Mouse (Mus musculus): Measurements from ENCODE around the gene Ccnb2. TPM values are rescaled to one million over a fixed set of nuclear protein-coding genes. Genes with fewer than 3 reads are reported as not detected.

Gene Ccnb2
- 0.60 TPM for polyA plus RNA-seq (2014; fragmentation: Illumina TruSeq; extraction: RNeasy Lipid Tissue Mini Kit (QIAGEN cat#74804); ENCODE audit: low read depth, low replicate concordance)

GRCm38 (mm10) chr9:70421257-70422056 is at the start of gene Ccnb2:
TSS of gene Ccnb2 (minus strand) at chr9:70421547.

Other genes starting within 250 kb of the Ccnb2 start
- 6.5 TPM for gene Myo1e, start 214.2 kb downstream of the Ccnb2 start, polyA plus RNA-seq (2014; fragmentation: Illumina TruSeq; extraction: RNeasy Lipid Tissue Mini Kit (QIAGEN cat#74804); ENCODE audit: low read depth, low replicate concordance)
- gene Rnf111, start 82.2 kb upstream of the Ccnb2 start, polyA plus RNA-seq (2014; fragmentation: Illumina TruSeq; extraction: RNeasy Lipid Tissue Mini Kit (QIAGEN cat#74804); ENCODE audit: low read depth, low replicate concordance): 15.8 TPM
- 29.1 TPM for gene Sltm, start 121.2 kb upstream of the Ccnb2 start, polyA plus RNA-seq (2014; fragmentation: Illumina TruSeq; extraction: RNeasy Lipid Tissue Mini Kit (QIAGEN cat#74804); ENCODE audit: low read depth, low replicate concordance)
- not detected for gene Gm10642, start 234.7 kb upstream of the Ccnb2 start, polyA plus RNA-seq (2014; fragmentation: Illumina TruSeq; extraction: RNeasy Lipid Tissue Mini Kit (QIAGEN cat#74804); ENCODE audit: low read depth, low replicate concordance)
- gene Mindy2, start 235.6 kb upstream of the Ccnb2 start, polyA plus RNA-seq (2014; fragmentation: Illumina TruSeq; extraction: RNeasy Lipid Tissue Mini Kit (QIAGEN cat#74804); ENCODE audit: low read depth, low replicate concordance): 21.8 TPM